Mouse (Mus musculus): ENCODE data around the gene Klkb1. TPM values are rescaled to one million over a fixed set of nuclear protein-coding genes. Genes with fewer than 3 reads are reported as not detected.
A peak's percentile ranks its signal among the peaks of the same experiment; 100 is the strongest.

The Klkb1 gene
- polyA plus RNA-seq, 1 experiment = 0.26 TPM

- H3K27ac ChIP-seq (ENCODE audit: insufficient read depth, low read length) = no peak overlapping the region
- H3K4me1 ChIP-seq (ENCODE audit: control insufficient read depth, insufficient read depth, low read length) = no peaks in the 10 kb centered on the region
- no peak overlapping the region for H3K4me3 ChIP-seq (ENCODE audit: insufficient read depth, low read length)
- no peak for TF ChIP-seq CTCF (IDR thresholded peaks at IDR 0.05; ENCODE audit: borderline replicate concordance, insufficient read depth, low read length)
- no peak for TF ChIP-seq POLR2A (IDR thresholded peaks at IDR 0.05; ENCODE audit: low read depth, low read length)
These were observed 20.3 kb downstream of the Klkb1 start for GRCm38 (mm10) chr8:45274317-45274716.

- TF ChIP-seq CTCF (IDR thresholded peaks at IDR 0.05; ENCODE audit: borderline replicate concordance, insufficient read depth, low read length) (no peak), POLR2A (IDR thresholded peaks at IDR 0.05; ENCODE audit: low read depth, low read length) (no peak)
- Histone ChIP-seq H3K27ac (ENCODE audit: insufficient read depth, low read length) (no peak overlapping the region), H3K4me1 (ENCODE audit: control insufficient read depth, insufficient read depth, low read length) (no peaks in the 10 kb centered on the region), H3K4me3 (ENCODE audit: insufficient read depth, low read length) (no peak overlapping the region)
These were observed 25.6 kb downstream of the Klkb1 start for GRCm38 (mm10) chr8:45269056-45269455.

- no peak overlapping the region for H3K27ac ChIP-seq (ENCODE audit: insufficient read depth, low read length)
- TF ChIP-seq POLR2A (IDR thresholded peaks at IDR 0.05; ENCODE audit: low read depth, low read length) = no peak
- TF ChIP-seq CTCF (IDR thresholded peaks at IDR 0.05; ENCODE audit: borderline replicate concordance, insufficient read depth, low read length) = no peak
- H3K4me3 ChIP-seq (ENCODE audit: insufficient read depth, low read length) = no peak overlapping the region
- H3K4me1 ChIP-seq (ENCODE audit: control insufficient read depth, insufficient read depth, low read length) = no peaks in the 10 kb centered on the region
These were observed 26.2 kb downstream of the Klkb1 start for GRCm38 (mm10) chr8:45268485-45268884.

- H3K4me1 ChIP-seq (ENCODE audit: control insufficient read depth, insufficient read depth, low read length) = no peaks in the 10 kb centered on the region
- H3K4me3 ChIP-seq (ENCODE audit: insufficient read depth, low read length) = no peak overlapping the region
- H3K27ac ChIP-seq (ENCODE audit: insufficient read depth, low read length) = no peak overlapping the region
- TF ChIP-seq CTCF (IDR thresholded peaks at IDR 0.05; ENCODE audit: borderline replicate concordance, insufficient read depth, low read length) (no peak), POLR2A (IDR thresholded peaks at IDR 0.05; ENCODE audit: low read depth, low read length) (no peak)
These were observed 26.9 kb downstream of the Klkb1 start for GRCm38 (mm10) chr8:45267611-45268391.

GRCm38 (mm10) chr8:45266993-45267392 lies 27.7 kb downstream of the Klkb1 start:
- H3K4me3 ChIP-seq (ENCODE audit: insufficient read depth, low read length) = no peak overlapping the region
- TF ChIP-seq CTCF (IDR thresholded peaks at IDR 0.05; ENCODE audit: borderline replicate concordance, insufficient read depth, low read length) (no peak), POLR2A (IDR thresholded peaks at IDR 0.05; ENCODE audit: low read depth, low read length) (no peak)
- H3K27ac ChIP-seq (ENCODE audit: insufficient read depth, low read length) = no peak overlapping the region
- no peaks in the 10 kb centered on the region for H3K4me1 ChIP-seq (ENCODE audit: control insufficient read depth, insufficient read depth, low read length)

GRCm38 (mm10) chr8:45264918-45265317 lies 29.7 kb downstream of the Klkb1 start:
- TF ChIP-seq CTCF (IDR thresholded peaks at IDR 0.05; ENCODE audit: borderline replicate concordance, insufficient read depth, low read length) (no peak), POLR2A (IDR thresholded peaks at IDR 0.05; ENCODE audit: low read depth, low read length) (no peak)
- Histone ChIP-seq H3K27ac (ENCODE audit: insufficient read depth, low read length) (no peak overlapping the region), H3K4me3 (ENCODE audit: insufficient read depth, low read length) (no peak overlapping the region)

GRCm38 (mm10) chr8:45262851-45263250 lies 31.8 kb downstream of the Klkb1 start:
- peaks cover 2% of the 10 kb centered on the region; the same call in 1 of the 2 replicates for H3K4me1 ChIP-seq (ENCODE audit: control insufficient read depth, insufficient read depth, low read length)
- TF ChIP-seq CTCF (IDR thresholded peaks at IDR 0.05; ENCODE audit: borderline replicate concordance, insufficient read depth, low read length) (no peak), POLR2A (IDR thresholded peaks at IDR 0.05; ENCODE audit: low read depth, low read length) (no peak)
- no peak overlapping the region for H3K27ac ChIP-seq (ENCODE audit: insufficient read depth, low read length)
- H3K4me3 ChIP-seq (ENCODE audit: insufficient read depth, low read length) = no peak overlapping the region

More at GRCm38 (mm10) chr8:45264918-45265317, 29.7 kb downstream of the Klkb1 start:
- no peaks in the 10 kb centered on the region for H3K4me1 ChIP-seq (ENCODE audit: control insufficient read depth, insufficient read depth, low read length)

GRCm38 (mm10) chr8:45261920-45262319 lies 32.7 kb downstream of the Klkb1 start, which contains the start of gene F11:
TSS of gene F11 (minus strand) at chr8:45262031.
- Histone ChIP-seq H3K4me1 (ENCODE audit: control insufficient read depth, insufficient read depth, low read length) (peaks cover 2% of the 10 kb centered on the region; the same call in 1 of the 2 replicates), H3K4me3 (ENCODE audit: insufficient read depth, low read length) (no peak within 1 kb of the TSS), H3K27ac (ENCODE audit: insufficient read depth, low read length) (no peak within 1 kb of the TSS)
- TF ChIP-seq CTCF (IDR thresholded peaks at IDR 0.05; ENCODE audit: borderline replicate concordance, insufficient read depth, low read length) (no peak), POLR2A (IDR thresholded peaks at IDR 0.05; ENCODE audit: low read depth, low read length) (no peak)

GRCm38 (mm10) chr8:45258421-45258820 lies 36.2 kb downstream of the Klkb1 start:
- H3K4me1 ChIP-seq (ENCODE audit: control insufficient read depth, insufficient read depth, low read length) = peaks cover 2% of the 10 kb centered on the region; the same call in 1 of the 2 replicates
- H3K27ac ChIP-seq (ENCODE audit: insufficient read depth, low read length) = peak overlapping the region; percentile 37
- TF ChIP-seq POLR2A (IDR thresholded peaks at IDR 0.05; ENCODE audit: low read depth, low read length) (no peak), CTCF (IDR thresholded peaks at IDR 0.05; ENCODE audit: borderline replicate concordance, insufficient read depth, low read length) (no peak)
- no peak overlapping the region for H3K4me3 ChIP-seq (ENCODE audit: insufficient read depth, low read length)

- no peak overlapping the region for H3K27ac ChIP-seq (ENCODE audit: insufficient read depth, low read length)
- TF ChIP-seq POLR2A (IDR thresholded peaks at IDR 0.05; ENCODE audit: low read depth, low read length) (no peak), CTCF (IDR thresholded peaks at IDR 0.05; ENCODE audit: borderline replicate concordance, insufficient read depth, low read length) (no peak)
- peaks cover 2% of the 10 kb centered on the region; the same call in 1 of the 2 replicates for H3K4me1 ChIP-seq (ENCODE audit: control insufficient read depth, insufficient read depth, low read length)
- H3K4me3 ChIP-seq (ENCODE audit: insufficient read depth, low read length) = no peak overlapping the region
These were observed 39.6 kb downstream of the Klkb1 start for GRCm38 (mm10) chr8:45255040-45255439.
